14 mouse cellular contexts compared by ENCODE assay signal in the genomic region with DNA sequence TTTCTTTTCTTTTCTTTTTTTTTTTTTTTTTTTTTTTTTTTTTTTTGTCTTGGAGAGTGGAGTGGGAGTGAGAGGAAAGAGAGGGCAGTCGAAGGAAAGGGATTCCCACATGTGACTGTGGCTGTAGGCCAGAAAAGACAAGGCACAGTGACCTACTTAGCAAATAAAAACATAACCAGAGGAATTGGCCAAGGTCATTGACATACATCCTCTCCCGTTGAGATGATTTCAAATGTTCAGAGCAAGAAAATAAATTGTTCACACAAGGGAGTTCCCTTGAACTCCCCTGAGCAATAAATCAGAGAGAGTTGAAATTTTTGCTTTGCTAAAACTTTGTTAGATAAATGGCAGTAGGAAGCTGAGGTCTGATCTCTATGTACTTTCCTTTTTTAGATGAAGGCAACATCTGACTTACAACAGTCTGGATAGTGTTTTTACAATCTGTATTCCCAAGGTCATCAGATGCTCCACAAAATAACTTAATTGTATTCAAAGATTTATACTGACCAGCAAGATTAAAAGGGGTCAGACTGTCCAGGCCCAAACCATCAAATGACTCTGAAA.
DNase-seq lines count a peak whose midpoint lies in the region; ATAC-seq and TF ChIP-seq lines count a peak whose summit lies in the region.
"Had no signal": no experiment of that assay in that cellular context is flagged by ENCODE, and none has a peak within 500 bp of the region (broad histone marks: within the 10 kb centered on the region; RNA-seq: fewer than 3 reads in every experiment).

No protein-coding gene starts in this region.

- H3K36me3 ChIP-seq in heart, postnatal 0 days (replicated peaks; ENCODE audit: control insufficient read depth, insufficient read depth, low read length), result no peaks in the 10 kb centered on the region
- H3K36me3 ChIP-seq in kidney, embryonic 15.5 days, result no peaks in the 10 kb centered on the region
- no peaks in the 10 kb centered on the region for H3K36me3 ChIP-seq in limb, embryonic 10.5 days
- H3K36me3 ChIP-seq: embryonic facial prominence, embryonic 12.5 days; liver, embryonic 12.5 days; stomach, embryonic 15.5 days had no signal

- 32% methylated on average over 2 of the region's 2 CpGs for WGBS in heart, postnatal 0 days
- 20% methylated on average over 2 of the region's 2 CpGs for WGBS in kidney, embryonic 15.5 days
- 67% methylated on average over 2 of the region's 2 CpGs for WGBS in limb, embryonic 10.5 days

- no peak for ATAC-seq in heart, postnatal 0 days (ENCODE audit: insufficient read depth, low read depth)
- ATAC-seq in kidney, embryonic 15.5 days (replicated peaks; ENCODE audit: low FRiP score), result peak; percentile 86
- ATAC-seq: forebrain, embryonic 16.5 days; liver, embryonic 12.5 days had no signal

- no peaks in the 10 kb centered on the region for H3K4me1 ChIP-seq in heart, postnatal 0 days (ENCODE audit: control insufficient read depth, insufficient read depth)
- H3K4me1 ChIP-seq in kidney, embryonic 15.5 days, result no peaks in the 10 kb centered on the region
- H3K4me1 ChIP-seq in limb, embryonic 10.5 days, result no peaks in the 10 kb centered on the region
- H3K4me1 ChIP-seq: embryonic facial prominence, embryonic 12.5 days; liver, embryonic 12.5 days; stomach, embryonic 15.5 days had no signal

- H3K27ac ChIP-seq in heart, postnatal 0 days (ENCODE audit: low read depth), result no peak overlapping the region
- H3K27ac ChIP-seq in kidney, embryonic 15.5 days, result no peak overlapping the region
- H3K27ac ChIP-seq in limb, embryonic 10.5 days, result no peak overlapping the region
- H3K27ac ChIP-seq: embryonic facial prominence, embryonic 12.5 days; liver, embryonic 12.5 days; macrophage; stomach, embryonic 15.5 days had no signal

- intact Hi-C loops in left cerebral cortex, postnatal 36 days (cut with DNase I), result no loop called here

- no peak overlapping the region for H3K4me3 ChIP-seq in heart, postnatal 0 days (ENCODE audit: low read depth, low read length)
- H3K4me3 ChIP-seq in kidney, embryonic 15.5 days (replicated peaks), result no peak overlapping the region
- H3K4me3 ChIP-seq in limb, embryonic 10.5 days, result no peak overlapping the region
- H3K4me3 ChIP-seq: embryonic facial prominence, embryonic 12.5 days; liver, embryonic 12.5 days; stomach, embryonic 15.5 days had no signal

- H3K9me3 ChIP-seq in heart, postnatal 0 days (replicated peaks; ENCODE audit: control insufficient read depth, low read length), result no peaks in the 10 kb centered on the region
- no peaks in the 10 kb centered on the region for H3K9me3 ChIP-seq in kidney, embryonic 15.5 days (replicated peaks)
- no peaks in the 10 kb centered on the region for H3K9me3 ChIP-seq in limb, embryonic 10.5 days (replicated peaks)
- H3K9me3 ChIP-seq: embryonic facial prominence, embryonic 12.5 days; liver, embryonic 12.5 days; stomach, embryonic 15.5 days had no signal

- H3K9ac ChIP-seq in heart, postnatal 0 days (replicated peaks; ENCODE audit: low read depth, low read length), result no peak overlapping the region
- H3K9ac ChIP-seq in kidney, embryonic 15.5 days, result no peak overlapping the region
- H3K9ac ChIP-seq: embryonic facial prominence, embryonic 12.5 days; liver, embryonic 12.5 days; stomach, embryonic 15.5 days had no signal

- no peak overlapping the region for H3K4me2 ChIP-seq in heart, postnatal 0 days (ENCODE audit: low read depth, low read length)
- H3K4me2 ChIP-seq in kidney, embryonic 15.5 days, result no peak overlapping the region
- H3K4me2 ChIP-seq: embryonic facial prominence, embryonic 12.5 days; heart, embryonic 11.5 days; liver, embryonic 12.5 days; stomach, embryonic 15.5 days had no signal

- no peaks in the 10 kb centered on the region for H3K27me3 ChIP-seq in heart, postnatal 0 days (ENCODE audit: control insufficient read depth, insufficient read depth, low read length)
- H3K27me3 ChIP-seq in kidney, embryonic 15.5 days, result no peaks in the 10 kb centered on the region
- H3K27me3 ChIP-seq in limb, embryonic 10.5 days (ENCODE audit: low read depth, poor library complexity, severe bottlenecking), result no peaks in the 10 kb centered on the region
- H3K27me3 ChIP-seq: embryonic facial prominence, embryonic 12.5 days; liver, embryonic 12.5 days; stomach, embryonic 15.5 days had no signal

- no peak for TF ChIP-seq CTCF in heart, postnatal 0 days (IDR thresholded peaks at IDR 0.05; ENCODE audit: low read depth)

- DNase-seq in adrenal gland, adult (ENCODE audit: inconsistent age in 2 of 2, low spot score in 1 of 2), result peak; percentile 44 to 78
- DNase-seq in adrenal gland, adult 18-20 months (ENCODE audit: low spot score in 2 of 2), result no peak
- peak; percentile 8 for DNase-seq in heart, postnatal 0 days (ENCODE audit: low spot score)
- no peak for DNase-seq in heart, adult 11 months
- peak; percentile 24 for DNase-seq in adrenal gland, adult 8-10 months
- no peak for DNase-seq in left cerebral cortex, postnatal 36 days (ENCODE audit: low spot score in 2 of 2)
- no peak for DNase-seq in limb, embryonic 10.5 days (ENCODE audit: low spot score)

- no peak for TF ChIP-seq EP300 in heart, postnatal 0 days (IDR thresholded peaks at IDR 0.05; ENCODE audit: low read depth)

Comparison
In these comparisons a context has a peak if more than half of its experiments do, and no peak if none do; other contexts are left out.
1. DNase-seq: peak in adrenal gland, adult (2 of 2), heart, postnatal 0 days (single experiment) and adrenal gland, adult 8-10 months (single experiment); none in adrenal gland, adult 18-20 months (0 of 2), heart, adult 11 months (single experiment), left cerebral cortex, postnatal 36 days (0 of 2) and limb, embryonic 10.5 days (single experiment).